Mouse (Mus musculus): ENCODE measurements around the gene Fcgrt. TPM values are rescaled to one million over a fixed set of nuclear protein-coding genes. Genes with fewer than 3 reads are reported as not detected.
"Not testable (repeated sequence)": the region's sequence is repeated elsewhere in the genome, so short reads cannot be mapped to it uniquely, and the experiment has no call there.

Gene Fcgrt
- 144 and 157 TPM in 2 replicates for polyA plus RNA-seq (2012; rRNA removed)

DNA sequence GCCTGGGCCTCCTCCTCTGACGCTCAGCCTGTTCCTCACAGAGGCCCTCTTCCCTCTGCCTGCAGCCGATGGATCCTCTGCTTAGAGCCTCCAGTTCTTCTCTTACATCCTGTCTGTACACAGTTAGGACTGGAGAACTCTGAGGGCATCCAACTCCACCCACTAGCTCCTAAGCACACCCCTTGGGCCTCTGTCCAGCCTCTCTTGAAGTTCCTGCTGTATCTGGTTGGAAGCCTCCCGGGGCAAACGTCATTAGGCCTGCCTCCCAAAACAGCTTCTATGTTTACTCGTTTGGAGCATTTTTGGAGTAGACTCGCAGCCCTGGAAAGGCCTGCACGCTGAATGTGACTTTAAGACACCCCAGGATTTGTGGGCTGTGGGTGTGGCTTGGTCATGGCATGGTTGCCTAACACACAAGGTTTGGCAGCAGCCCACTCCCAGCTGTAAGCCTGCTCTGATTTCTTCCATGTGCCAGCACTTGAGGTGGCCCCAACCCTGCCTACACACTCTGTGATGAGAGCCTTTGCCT, at the start of gene Fcgrt:
Gene Fcgrt, minus strand, starts transcription at position 200 of the 529 bp plus-strand sequence.
- DNase-seq (ENCODE audit: low spot score), result peak; percentile 51

GRCm38 (mm10) chr7:45153052-45153451, 49.4 kb upstream of the Fcgrt start:
- DNase-seq (ENCODE audit: low spot score), result not testable (repeated sequence)

- DNase-seq (ENCODE audit: low spot score), result no peak
Observed at GRCm38 (mm10) chr7:45151303-45151702, 47.7 kb upstream of the Fcgrt start.

DNA sequence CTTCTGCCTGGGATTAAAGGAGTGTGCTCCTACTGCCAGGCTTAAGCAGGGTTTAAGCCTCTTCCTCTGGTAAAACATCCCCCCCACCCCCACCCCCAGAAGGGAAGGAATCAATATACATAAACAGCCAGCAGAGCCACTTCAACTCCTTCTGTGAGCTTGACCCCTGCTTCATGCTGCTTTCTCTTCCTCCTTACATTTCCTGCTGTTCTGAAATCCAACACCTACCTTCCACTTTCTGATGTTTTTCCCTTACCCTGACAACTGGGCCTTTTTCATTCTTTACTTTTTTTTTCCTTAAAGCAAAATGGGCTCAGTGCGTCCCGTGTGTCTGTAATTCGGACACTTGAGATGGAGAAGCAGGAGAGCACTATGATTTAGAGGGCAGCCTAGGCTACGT, 46.7 kb upstream of the Fcgrt start:
- DNase-seq (ENCODE audit: low spot score), result no peak

DNA sequence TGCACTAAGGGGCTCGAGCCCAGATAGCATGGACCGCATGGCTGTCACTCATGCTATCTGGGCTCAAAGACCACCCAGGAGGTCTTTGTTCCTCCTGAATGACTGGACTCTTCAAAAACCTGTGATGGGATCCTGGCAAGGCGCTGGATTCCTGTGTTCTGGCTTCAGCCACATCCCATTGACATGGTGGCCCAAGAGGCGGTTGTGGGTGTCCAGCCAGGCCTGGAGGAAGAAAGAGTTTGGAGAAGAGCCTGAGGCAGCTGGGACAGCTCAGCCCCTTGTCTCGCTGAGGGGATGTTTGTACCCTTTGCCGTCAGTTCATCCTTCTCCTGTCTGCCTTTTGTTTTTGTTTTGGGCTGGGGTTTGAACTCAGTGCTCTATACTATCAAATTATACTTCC, 45.9 kb upstream of the Fcgrt start:
- no peak for DNase-seq (ENCODE audit: low spot score)

- no peak for DNase-seq (ENCODE audit: low spot score)
Observed at GRCm38 (mm10) chr7:45148534-45149098, 45.0 kb upstream of the Fcgrt start.

DNA sequence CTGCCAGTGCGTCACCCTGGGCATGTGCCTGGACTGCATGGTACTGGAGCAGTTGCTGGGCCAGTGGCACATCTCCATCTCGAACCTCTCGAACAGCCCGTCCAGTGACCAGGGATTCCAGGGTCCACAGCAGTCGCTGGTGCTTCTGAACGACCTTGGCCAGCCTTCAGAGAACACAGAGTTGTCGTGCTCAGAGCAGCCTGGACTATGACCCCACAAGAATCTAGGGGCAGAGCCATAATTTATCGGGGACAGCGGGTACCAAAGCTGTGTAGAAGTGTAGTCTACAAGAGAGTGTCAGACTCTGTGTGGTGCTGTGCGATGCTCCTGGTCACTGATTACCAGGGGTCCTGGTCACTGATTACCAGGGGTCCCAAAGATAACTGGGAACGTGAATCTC, 44.2 kb upstream of the Fcgrt start:
- DNase-seq (ENCODE audit: low spot score), result no peak

DNA sequence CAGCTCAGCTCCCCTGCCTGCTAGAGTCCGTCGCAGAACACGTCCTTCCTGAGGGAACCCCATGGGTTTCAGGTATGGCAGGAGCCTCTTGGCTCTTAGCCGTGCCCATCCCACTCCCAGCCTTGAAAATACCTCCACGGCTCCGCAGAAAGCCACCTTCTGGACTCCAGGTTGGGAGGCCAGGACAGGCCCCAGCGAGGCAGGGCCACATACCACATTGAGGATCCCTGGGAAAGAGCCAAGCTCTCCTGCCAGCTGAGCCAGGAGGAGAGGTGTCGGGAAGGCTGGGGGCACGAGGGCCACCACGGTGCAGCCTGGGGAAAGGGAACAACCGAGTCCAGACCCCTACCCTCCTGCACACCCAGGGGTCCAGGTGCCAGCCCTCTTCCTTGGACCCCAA, 43.6 kb upstream of the Fcgrt start:
- DNase-seq (ENCODE audit: low spot score), result no peak

DNA sequence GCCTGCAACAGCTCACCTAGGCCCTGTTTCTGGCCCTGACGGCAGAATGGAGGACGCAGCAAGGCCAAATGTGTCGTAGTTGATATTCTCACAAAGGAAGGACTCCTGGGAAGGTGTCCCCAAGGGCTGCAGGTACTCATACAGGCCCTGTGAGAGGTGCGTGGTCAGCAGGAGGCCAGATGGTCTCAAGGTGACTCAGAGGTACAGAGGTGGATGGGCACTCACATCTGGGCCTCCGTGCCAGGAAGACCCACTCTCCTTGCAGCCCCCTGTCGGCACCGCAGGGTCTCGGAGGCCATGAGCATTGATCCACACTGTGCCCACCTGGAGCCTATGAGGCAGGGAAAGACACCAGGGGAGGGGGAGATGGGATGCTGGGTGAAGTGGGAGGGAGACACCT, 41.8 kb upstream of the Fcgrt start:
- no peak for DNase-seq (ENCODE audit: low spot score)

GRCm38 (mm10) chr7:45144368-45145174, 40.9 kb upstream of the Fcgrt start:
- DNase-seq (ENCODE audit: low spot score), result no peak

DNA sequence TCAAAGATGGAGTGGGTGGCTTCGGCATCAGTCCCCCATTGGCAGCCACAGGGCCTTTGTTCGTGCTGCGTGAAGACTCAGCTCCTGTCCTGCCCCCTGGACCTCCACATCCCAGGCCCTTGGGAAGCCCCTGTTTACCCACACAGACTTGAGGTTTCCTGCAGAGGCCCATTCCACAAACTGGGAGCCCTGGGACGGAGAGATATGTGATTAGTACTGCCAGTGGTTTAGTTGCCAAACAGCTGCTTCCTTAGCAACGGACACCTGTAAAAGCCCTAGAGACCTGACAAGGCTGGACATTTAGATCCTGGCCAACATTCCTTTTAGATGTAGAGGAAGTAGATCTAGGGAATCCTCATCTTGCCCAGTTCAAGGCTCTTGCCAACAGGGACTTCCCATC, 38.3 kb upstream of the Fcgrt start:
- no peak for DNase-seq (ENCODE audit: low spot score)

DNA sequence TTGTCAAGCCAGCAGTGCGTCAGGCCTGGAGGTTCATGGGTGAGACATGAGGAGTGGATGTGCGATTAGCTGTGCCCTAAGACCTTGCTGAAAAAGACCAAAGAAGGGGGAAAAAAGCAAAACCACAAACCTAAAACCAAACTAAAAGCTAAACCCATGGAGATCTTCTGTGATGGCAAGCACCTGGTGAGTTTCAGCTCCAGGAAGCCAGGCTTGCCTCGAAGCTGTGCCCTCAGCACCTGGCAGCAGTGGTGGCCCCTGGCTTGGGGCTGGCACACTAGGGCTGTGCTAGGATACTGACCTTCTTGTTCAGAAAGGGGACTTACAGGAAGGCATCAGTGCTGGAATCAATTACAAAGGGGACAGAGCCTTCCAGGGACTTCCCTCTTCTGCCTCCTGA, 37.7 kb upstream of the Fcgrt start:
- DNase-seq (ENCODE audit: low spot score), result no peak

GRCm38 (mm10) chr7:45139904-45140723, 36.5 kb upstream of the Fcgrt start:
- no peak for DNase-seq (ENCODE audit: low spot score)

GRCm38 (mm10) chr7:45138403-45138802, 34.8 kb upstream of the Fcgrt start:
- no peak for DNase-seq (ENCODE audit: low spot score)

- no peak for DNase-seq (ENCODE audit: low spot score)
Observed at GRCm38 (mm10) chr7:45137171-45138006, 33.7 kb upstream of the Fcgrt start.

GRCm38 (mm10) chr7:45135993-45136567, 32.4 kb upstream of the Fcgrt start, which contains the start of the genes Gm45713 and Flt3l:
Gene Gm45713 (minus strand): TSS chr7:45136231.
Gene Flt3l (minus strand): TSS chr7:45136432.
- peak; percentile 82 for DNase-seq (ENCODE audit: low spot score)

GRCm38 (mm10) chr7:45135370-45135769, 31.7 kb upstream of the Fcgrt start:
- DNase-seq (ENCODE audit: low spot score), result no peak

GRCm38 (mm10) chr7:45134544-45135026, 30.9 kb upstream of the Fcgrt start:
- no peak for DNase-seq (ENCODE audit: low spot score)

GRCm38 (mm10) chr7:45133446-45134159, 30.0 kb upstream of the Fcgrt start:
- no peak for DNase-seq (ENCODE audit: low spot score)

GRCm38 (mm10) chr7:45131850-45132249, 28.2 kb upstream of the Fcgrt start:
- DNase-seq (ENCODE audit: low spot score), result no peak

Measured in urinary bladder, adult 2 months (tissue).